Mouse (Mus musculus): Measurements from ENCODE around the gene App. TPM values are rescaled to one million over a fixed set of nuclear protein-coding genes. Genes with fewer than 3 reads are reported as not detected.
A peak's percentile ranks its signal among the peaks of the same experiment; 100 is the strongest.

The App gene
- polyA plus RNA-seq, 1 experiment from 2014 or later: 239 TPM

GRCm38 (mm10) chr16:85099044-85099443 lies 74.5 kb downstream of the App start:
- Histone ChIP-seq H3K4me1 (ENCODE audit: control insufficient read depth, insufficient read depth, low read length) (peaks cover 7% of the 10 kb centered on the region), H3K36me3 (ENCODE audit: control insufficient read depth, insufficient read depth, low read length) (peaks cover 20% of the 10 kb centered on the region), H3K4me2 (ENCODE audit: low read depth, low read length) (no peak overlapping the region), H3K9me3 (ENCODE audit: control insufficient read depth, low read length) (no peaks in the 10 kb centered on the region), H3K27ac (replicated peaks; ENCODE audit: low read depth, low read length) (no peak overlapping the region), H3K9ac (ENCODE audit: low read depth, low read length) (no peak overlapping the region), H3K4me3 (ENCODE audit: low read depth, low read length) (no peak overlapping the region), H3K27me3 (replicated peaks; ENCODE audit: control insufficient read depth, insufficient read depth, low read length) (no peaks in the 10 kb centered on the region)
- ATAC-seq (ENCODE audit: low read depth) (no peak), DNase-seq (ENCODE audit: low spot score) (no peak)
- 71% methylated on average over 7 of the region's 7 CpGs for WGBS

- 77% methylated on average over 6 of the region's 6 CpGs for WGBS
Measured at GRCm38 (mm10) chr16:85096396-85096795, 77.2 kb downstream of the App start.

GRCm38 (mm10) chr16:85095923-85096322 lies 77.6 kb downstream of the App start:
- no peak for ATAC-seq (ENCODE audit: low read depth)
- Histone ChIP-seq H3K4me1 (ENCODE audit: control insufficient read depth, insufficient read depth, low read length) (peaks cover 11% of the 10 kb centered on the region), H3K9me3 (ENCODE audit: control insufficient read depth, low read length) (no peaks in the 10 kb centered on the region), H3K4me3 (ENCODE audit: low read depth, low read length) (no peak overlapping the region), H3K27ac (replicated peaks; ENCODE audit: low read depth, low read length) (no peak overlapping the region), H3K36me3 (ENCODE audit: control insufficient read depth, insufficient read depth, low read length) (peaks cover 10% of the 10 kb centered on the region), H3K9ac (ENCODE audit: low read depth, low read length) (no peak overlapping the region), H3K27me3 (replicated peaks; ENCODE audit: control insufficient read depth, insufficient read depth, low read length) (no peaks in the 10 kb centered on the region), H3K4me2 (ENCODE audit: low read depth, low read length) (no peak overlapping the region)
- WGBS: 80% methylated on average over 2 of the region's 2 CpGs
- DNase-seq (ENCODE audit: low spot score): no peak

More at GRCm38 (mm10) chr16:85096396-85096795, 77.2 kb downstream of the App start:
- DNase-seq (ENCODE audit: low spot score): no peak
- Histone ChIP-seq H3K9me3 (ENCODE audit: control insufficient read depth, low read length) (no peaks in the 10 kb centered on the region), H3K27me3 (replicated peaks; ENCODE audit: control insufficient read depth, insufficient read depth, low read length) (no peaks in the 10 kb centered on the region), H3K4me1 (ENCODE audit: control insufficient read depth, insufficient read depth, low read length) (peaks cover 7% of the 10 kb centered on the region), H3K9ac (ENCODE audit: low read depth, low read length) (no peak overlapping the region), H3K27ac (replicated peaks; ENCODE audit: low read depth, low read length) (no peak overlapping the region), H3K36me3 (ENCODE audit: control insufficient read depth, insufficient read depth, low read length) (peaks cover 12% of the 10 kb centered on the region), H3K4me3 (ENCODE audit: low read depth, low read length) (no peak overlapping the region), H3K4me2 (ENCODE audit: low read depth, low read length) (no peak overlapping the region)
- ATAC-seq (ENCODE audit: low read depth): peak; percentile 41; the same call in 1 of the 2 replicates

GRCm38 (mm10) chr16:85092644-85093091 lies 80.9 kb downstream of the App start:
- Histone ChIP-seq H3K27ac (replicated peaks; ENCODE audit: low read depth, low read length) (no peak overlapping the region), H3K27me3 (replicated peaks; ENCODE audit: control insufficient read depth, insufficient read depth, low read length) (no peaks in the 10 kb centered on the region), H3K9me3 (ENCODE audit: control insufficient read depth, low read length) (no peaks in the 10 kb centered on the region), H3K9ac (ENCODE audit: low read depth, low read length) (no peak overlapping the region), H3K4me2 (ENCODE audit: low read depth, low read length) (no peak overlapping the region), H3K4me1 (ENCODE audit: control insufficient read depth, insufficient read depth, low read length) (peaks cover 15% of the 10 kb centered on the region), H3K4me3 (ENCODE audit: low read depth, low read length) (no peak overlapping the region), H3K36me3 (ENCODE audit: control insufficient read depth, insufficient read depth, low read length) (peaks cover 8% of the 10 kb centered on the region)
- 70% methylated on average over 9 of the region's 9 CpGs for WGBS
- DNase-seq (ENCODE audit: low spot score) (peak; percentile 66), ATAC-seq (ENCODE audit: low read depth) (peak; percentile 54; the same call in 1 of the 2 replicates)

GRCm38 (mm10) chr16:85092183-85092582 lies 81.4 kb downstream of the App start:
- WGBS: 50% methylated on average over 1 of the region's 1 CpGs
- Histone ChIP-seq H3K9ac (ENCODE audit: low read depth, low read length) (no peak overlapping the region), H3K27ac (replicated peaks; ENCODE audit: low read depth, low read length) (no peak overlapping the region), H3K4me1 (ENCODE audit: control insufficient read depth, insufficient read depth, low read length) (peaks cover 15% of the 10 kb centered on the region), H3K9me3 (ENCODE audit: control insufficient read depth, low read length) (no peaks in the 10 kb centered on the region), H3K4me2 (ENCODE audit: low read depth, low read length) (no peak overlapping the region), H3K36me3 (ENCODE audit: control insufficient read depth, insufficient read depth, low read length) (peaks cover 6% of the 10 kb centered on the region), H3K27me3 (replicated peaks; ENCODE audit: control insufficient read depth, insufficient read depth, low read length) (no peaks in the 10 kb centered on the region), H3K4me3 (ENCODE audit: low read depth, low read length) (no peak overlapping the region)
- ATAC-seq (ENCODE audit: low read depth) (no peak), DNase-seq (ENCODE audit: low spot score) (no peak)

GRCm38 (mm10) chr16:85090992-85091391 lies 82.6 kb downstream of the App start:
- Histone ChIP-seq H3K4me1 (ENCODE audit: control insufficient read depth, insufficient read depth, low read length) (peaks cover 15% of the 10 kb centered on the region), H3K27ac (replicated peaks; ENCODE audit: low read depth, low read length) (no peak overlapping the region), H3K4me2 (ENCODE audit: low read depth, low read length) (no peak overlapping the region), H3K4me3 (ENCODE audit: low read depth, low read length) (no peak overlapping the region), H3K9me3 (ENCODE audit: control insufficient read depth, low read length) (no peaks in the 10 kb centered on the region), H3K36me3 (ENCODE audit: control insufficient read depth, insufficient read depth, low read length) (no peaks in the 10 kb centered on the region), H3K9ac (ENCODE audit: low read depth, low read length) (no peak overlapping the region), H3K27me3 (replicated peaks; ENCODE audit: control insufficient read depth, insufficient read depth, low read length) (no peaks in the 10 kb centered on the region)
- DNase-seq (ENCODE audit: low spot score): no peak
- WGBS: 68% methylated on average over 14 of the region's 14 CpGs
- ATAC-seq (ENCODE audit: low read depth): no peak

- no peaks in the 10 kb centered on the region for H3K27me3 ChIP-seq (replicated peaks; ENCODE audit: control insufficient read depth, insufficient read depth, low read length)
- no peak overlapping the region for H3K4me2 ChIP-seq (ENCODE audit: low read depth, low read length)
- ATAC-seq (ENCODE audit: low read depth): no peak
- H3K9ac ChIP-seq (ENCODE audit: low read depth, low read length): no peak overlapping the region
- H3K4me3 ChIP-seq (ENCODE audit: low read depth, low read length): no peak overlapping the region
- H3K36me3 ChIP-seq (ENCODE audit: control insufficient read depth, insufficient read depth, low read length): no peaks in the 10 kb centered on the region; the same call in 1 of the 2 replicates
- peaks cover 12% of the 10 kb centered on the region for H3K4me1 ChIP-seq (ENCODE audit: control insufficient read depth, insufficient read depth, low read length)
- DNase-seq (ENCODE audit: low spot score): peak; percentile 38
- WGBS: 60% methylated on average over 10 of the region's 10 CpGs
- no peak overlapping the region for H3K27ac ChIP-seq (replicated peaks; ENCODE audit: low read depth, low read length)
- H3K9me3 ChIP-seq (ENCODE audit: control insufficient read depth, low read length): no peaks in the 10 kb centered on the region
Measured at GRCm38 (mm10) chr16:85088126-85088525, 85.4 kb downstream of the App start.

GRCm38 (mm10) chr16:85086303-85086702 lies 87.3 kb downstream of the App start:
- Histone ChIP-seq H3K27ac (replicated peaks; ENCODE audit: low read depth, low read length) (no peak overlapping the region), H3K4me3 (ENCODE audit: low read depth, low read length) (no peak overlapping the region), H3K9me3 (ENCODE audit: control insufficient read depth, low read length) (no peaks in the 10 kb centered on the region), H3K9ac (ENCODE audit: low read depth, low read length) (no peak overlapping the region), H3K27me3 (replicated peaks; ENCODE audit: control insufficient read depth, insufficient read depth, low read length) (no peaks in the 10 kb centered on the region), H3K4me1 (ENCODE audit: control insufficient read depth, insufficient read depth, low read length) (peaks cover 10% of the 10 kb centered on the region), H3K36me3 (ENCODE audit: control insufficient read depth, insufficient read depth, low read length) (peaks cover 15% of the 10 kb centered on the region), H3K4me2 (ENCODE audit: low read depth, low read length) (no peak overlapping the region)
- WGBS: 83% methylated on average over 14 of the region's 14 CpGs
- no peak for DNase-seq (ENCODE audit: low spot score)
- no peak for ATAC-seq (ENCODE audit: low read depth)

GRCm38 (mm10) chr16:85085902-85086301 lies 87.7 kb downstream of the App start:
- peaks cover 15% of the 10 kb centered on the region for H3K36me3 ChIP-seq (ENCODE audit: control insufficient read depth, insufficient read depth, low read length)
- no peak overlapping the region for H3K4me2 ChIP-seq (ENCODE audit: low read depth, low read length)
- peaks cover 7% of the 10 kb centered on the region for H3K4me1 ChIP-seq (ENCODE audit: control insufficient read depth, insufficient read depth, low read length)
- H3K9ac ChIP-seq (ENCODE audit: low read depth, low read length): no peak overlapping the region
- no peaks in the 10 kb centered on the region for H3K9me3 ChIP-seq (ENCODE audit: control insufficient read depth, low read length)
- ATAC-seq (ENCODE audit: low read depth) (no peak), DNase-seq (ENCODE audit: low spot score) (no peak)
- no peaks in the 10 kb centered on the region for H3K27me3 ChIP-seq (replicated peaks; ENCODE audit: control insufficient read depth, insufficient read depth, low read length)
- no peak overlapping the region for H3K4me3 ChIP-seq (ENCODE audit: low read depth, low read length)
- H3K27ac ChIP-seq (replicated peaks; ENCODE audit: low read depth, low read length): no peak overlapping the region
- 61% methylated on average over 6 of the region's 6 CpGs for WGBS

Data from embryonic facial prominence, embryonic 14.5 days (tissue).